In the genomic region with DNA sequence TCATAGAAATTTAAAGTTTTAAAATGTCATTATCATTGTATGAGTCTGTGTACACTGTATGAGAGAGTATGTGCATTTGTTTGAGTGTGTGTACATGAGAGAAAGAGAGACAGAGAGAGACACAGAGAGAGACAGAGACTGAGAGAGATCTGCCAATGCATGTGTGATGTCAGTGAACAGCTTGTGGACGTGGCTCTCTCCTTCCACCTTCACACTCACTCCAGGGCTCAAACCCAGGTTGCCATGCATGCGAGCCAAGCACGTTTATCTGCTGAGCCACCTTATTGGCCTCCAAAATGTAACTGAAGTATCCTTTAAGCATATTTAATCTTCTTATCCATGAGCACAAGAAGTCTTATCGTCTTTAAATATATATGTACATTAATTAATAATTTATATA, we compare ENCODE assay signal across 34 mouse cellular contexts.
"Had no signal": no experiment of that assay in that cellular context is flagged by ENCODE, and none has a peak within 500 bp of the region (broad histone marks: within the 10 kb centered on the region; RNA-seq: fewer than 3 reads in every experiment).

No protein-coding gene starts in this region.

- H3K4me2 ChIP-seq: heart, embryonic 11.5 days; heart, embryonic 12.5 days; heart, embryonic 13.5 days; heart, embryonic 15.5 days; hindbrain, embryonic 12.5 days; hindbrain, embryonic 13.5 days; hindbrain, embryonic 14.5 days; hindbrain, embryonic 15.5 days; intestine, embryonic 15.5 days; kidney, embryonic 15.5 days had no signal

- ATAC-seq: hindbrain, embryonic 16.5 days; hindbrain, postnatal 0 days; inflammation-experienced regulatory T-cells, adult 6 months; intestine, embryonic 15.5 days; intestine, embryonic 16.5 days; intestine, postnatal 0 days had no signal

- DNase-seq: heart, postnatal 14 days; heart, postnatal 36 days; heart, postnatal 4 days; kidney, adult 11 months; kidney, adult 18-20 months; kidney, adult 2 months; kidney, adult 8-10 months; kidney, adult 9 months; kidney, postnatal 10 days; kidney, postnatal 14 days; kidney, postnatal 25 days; kidney, postnatal 36 days; kidney, postnatal 4 days; layer of hippocampus, adult 9-11 months; layer of hippocampus, postnatal 36 days had no signal

- H3K4me1 ChIP-seq: heart, embryonic 10.5 days; heart, embryonic 12.5 days; heart, embryonic 15.5 days; hindbrain, embryonic 10.5 days; hindbrain, embryonic 12.5 days; hindbrain, embryonic 13.5 days; hindbrain, embryonic 15.5 days; intestine, embryonic 15.5 days; kidney, embryonic 15.5 days had no signal

- H3K27ac ChIP-seq: heart, embryonic 10.5 days; heart, embryonic 13.5 days; heart, embryonic 15.5 days; hindbrain, embryonic 10.5 days; hindbrain, embryonic 12.5 days; hindbrain, embryonic 13.5 days; hindbrain, embryonic 14.5 days; hindbrain, embryonic 15.5 days; hindbrain, postnatal 0 days; intestine, embryonic 15.5 days; kidney, embryonic 15.5 days; kidney, postnatal 0 days; layer of hippocampus, adult 2 months had no signal

- H3K4me3 ChIP-seq: heart, embryonic 10.5 days; heart, embryonic 12.5 days; heart, embryonic 13.5 days; heart, embryonic 15.5 days; hindbrain, embryonic 10.5 days; hindbrain, embryonic 12.5 days; hindbrain, embryonic 13.5 days; hindbrain, embryonic 15.5 days; intestine, embryonic 15.5 days; kidney, embryonic 15.5 days; layer of hippocampus, adult 2 months had no signal

- H3K36me3 ChIP-seq: intestine, embryonic 15.5 days had no signal

- H3K27me3 ChIP-seq: heart, embryonic 12.5 days; heart, embryonic 13.5 days; heart, embryonic 15.5 days; hindbrain, embryonic 12.5 days; hindbrain, embryonic 13.5 days; hindbrain, embryonic 15.5 days; intestine, embryonic 15.5 days; kidney, embryonic 15.5 days had no signal

- H3K9me3 ChIP-seq: heart, embryonic 10.5 days; heart, embryonic 12.5 days; heart, embryonic 13.5 days; heart, embryonic 15.5 days; hindbrain, embryonic 10.5 days; hindbrain, embryonic 12.5 days; hindbrain, embryonic 13.5 days; hindbrain, embryonic 15.5 days; intestine, embryonic 15.5 days; kidney, embryonic 15.5 days had no signal

- H3K9ac ChIP-seq: heart, embryonic 12.5 days; heart, embryonic 13.5 days; heart, embryonic 15.5 days; hindbrain, embryonic 12.5 days; hindbrain, embryonic 13.5 days; hindbrain, embryonic 14.5 days; hindbrain, embryonic 15.5 days; intestine, embryonic 15.5 days; kidney, embryonic 15.5 days had no signal
